8 mouse cellular contexts compared by ENCODE assay signal in the genomic region with DNA sequence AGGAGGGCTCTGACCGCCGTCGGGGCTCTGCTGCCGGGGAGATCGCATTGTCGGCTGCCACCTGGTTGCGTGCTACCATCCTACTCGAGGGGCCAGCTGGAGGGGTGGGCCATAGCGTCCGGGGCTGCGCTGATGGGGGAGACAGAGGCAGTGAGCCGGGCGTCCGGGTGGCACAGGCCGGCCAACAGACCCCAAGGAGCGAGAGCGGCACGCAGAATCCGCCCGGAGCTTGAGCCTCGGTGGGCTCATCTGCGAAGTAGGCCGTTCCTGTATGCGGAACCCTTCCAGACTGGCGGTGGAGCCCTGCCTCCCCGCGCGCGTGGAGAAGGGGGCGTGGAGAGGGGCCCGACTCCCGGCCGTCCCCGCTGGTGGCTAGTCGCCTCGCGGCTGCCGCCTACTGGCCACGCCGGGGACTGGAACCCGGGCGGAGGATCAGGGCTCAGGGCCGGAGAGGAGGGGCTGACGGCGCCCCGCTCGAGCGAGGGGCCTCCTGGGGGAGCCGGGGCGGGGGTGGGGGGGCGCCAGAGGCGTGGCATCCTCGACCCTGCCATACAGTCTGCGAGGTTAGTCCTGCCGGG. TPM values are rescaled to one million over a fixed set of nuclear protein-coding genes. Genes with fewer than 3 reads are reported as not detected.
DNase-seq lines count a peak whose midpoint lies in the region; ATAC-seq and TF ChIP-seq lines count a peak whose summit lies in the region.

No protein-coding gene starts in this region.

- H3K36me3 ChIP-seq in embryonic facial prominence, embryonic 13.5 days: 0 out of 2 replicates have a peak, but pooled peaks cover 7% of the 10 kb centered on the region
- no peaks in the 10 kb centered on the region for H3K36me3 ChIP-seq in heart, adult 2 months (ENCODE audit: control insufficient read depth, insufficient read depth, low read length)
- H3K36me3 ChIP-seq in kidney, adult 2 months (ENCODE audit: control insufficient read depth, insufficient read depth, low read length): no peaks in the 10 kb centered on the region
- H3K36me3 ChIP-seq in limb, embryonic 12.5 days: no peaks in the 10 kb centered on the region
- no peaks in the 10 kb centered on the region for H3K36me3 ChIP-seq in midbrain, embryonic 14.5 days (ENCODE audit: control insufficient read depth, insufficient read depth, low read length)

- no peaks in the 10 kb centered on the region for H3K79me2 ChIP-seq in heart, adult 2 months (replicated peaks; ENCODE audit: control insufficient read depth, insufficient read depth, low read length)

- no peaks in the 10 kb centered on the region for H3K27me3 ChIP-seq in embryonic facial prominence, embryonic 13.5 days
- H3K27me3 ChIP-seq in heart, adult 2 months (ENCODE audit: control insufficient read depth, insufficient read depth, low read length): no peaks in the 10 kb centered on the region
- H3K27me3 ChIP-seq in kidney, adult 2 months (replicated peaks; ENCODE audit: control insufficient read depth, insufficient read depth, low read length): no peaks in the 10 kb centered on the region
- 0 out of 2 replicates have a peak, but pooled peaks cover 3% of the 10 kb centered on the region for H3K27me3 ChIP-seq in limb, embryonic 12.5 days
- peaks cover 21% of the 10 kb centered on the region for H3K27me3 ChIP-seq in midbrain, embryonic 14.5 days (ENCODE audit: control insufficient read depth, insufficient read depth, low read length)

- intact Hi-C loops in heart, adult 2 months (cut with DNase I): loop anchor here (1.0 to 2.0 kb wide), 4 partner anchors 43 to 220 kb away; no protein-coding TSS in a partner anchor

- H3K4me2 ChIP-seq in embryonic facial prominence, embryonic 13.5 days: peak overlapping the region; percentile 95
- peak overlapping the region; percentile 99 for H3K4me2 ChIP-seq in limb, embryonic 12.5 days
- H3K4me2 ChIP-seq in midbrain, embryonic 14.5 days (ENCODE audit: low read length): peak overlapping the region; percentile 99

- H3K4me1 ChIP-seq in embryonic facial prominence, embryonic 13.5 days: peaks cover 59% of the 10 kb centered on the region
- peaks cover 13% of the 10 kb centered on the region for H3K4me1 ChIP-seq in heart, adult 2 months (ENCODE audit: control insufficient read depth, insufficient read depth, low read length)
- H3K4me1 ChIP-seq in kidney, adult 2 months (ENCODE audit: control insufficient read depth, insufficient read depth, low read length): no peaks in the 10 kb centered on the region
- peaks cover 64% of the 10 kb centered on the region for H3K4me1 ChIP-seq in limb, embryonic 12.5 days (replicated peaks)
- peaks cover 8% of the 10 kb centered on the region; the same call in 1 of the 2 replicates for H3K4me1 ChIP-seq in midbrain, embryonic 14.5 days (ENCODE audit: control insufficient read depth, insufficient read depth, low read length)

- peak overlapping the region; percentile 99 for H3K27ac ChIP-seq in embryonic facial prominence, embryonic 13.5 days
- H3K27ac ChIP-seq in heart, adult 2 months: peak overlapping the region; percentile 94
- peak overlapping the region; percentile 62; the same call in 1 of the 2 replicates for H3K27ac ChIP-seq in kidney, adult 2 months (ENCODE audit: insufficient read depth, low read depth, low read length)
- H3K27ac ChIP-seq in limb, embryonic 12.5 days: peak overlapping the region; percentile 98
- H3K27ac ChIP-seq in midbrain, embryonic 14.5 days (replicated peaks; ENCODE audit: low read depth, low read length): peak overlapping the region; percentile 80

- no peak for TF ChIP-seq EP300 in heart, adult 2 months (IDR thresholded peaks at IDR 0.05; ENCODE audit: insufficient read depth, low read depth, low read length)

- H3K9ac ChIP-seq in embryonic facial prominence, embryonic 13.5 days: peak overlapping the region; percentile 90
- H3K9ac ChIP-seq in heart, adult 2 months (ENCODE audit: low read depth, low read length): peak overlapping the region; percentile 85
- H3K9ac ChIP-seq in limb, embryonic 12.5 days (replicated peaks): peak overlapping the region; percentile 83
- H3K9ac ChIP-seq in midbrain, embryonic 14.5 days (replicated peaks; ENCODE audit: low read length): peak overlapping the region; percentile 72

- peak; percentile 90 for TF ChIP-seq CTCF in heart, adult 2 months (IDR thresholded peaks at IDR 0.05)
- peak; percentile 53 for TF ChIP-seq CTCF in kidney, adult 2 months (conservative IDR thresholded peaks at IDR 0.05; ENCODE audit: insufficient read depth, insufficient read length, low read depth, low read length)

- under 1% methylated on average over 54 of the region's 55 CpGs for WGBS in embryonic facial prominence, embryonic 13.5 days
- WGBS in heart, adult 2 months: under 1% methylated on average over 45 of the region's 55 CpGs
- under 1% methylated on average over 51 of the region's 55 CpGs for WGBS in kidney, adult 2 months
- WGBS in limb, embryonic 12.5 days: under 1% methylated on average over 53 of the region's 55 CpGs
- under 1% methylated on average over 48 of the region's 55 CpGs for WGBS in midbrain, embryonic 14.5 days

- H3K9me3 ChIP-seq in embryonic facial prominence, embryonic 13.5 days: no peaks in the 10 kb centered on the region
- H3K9me3 ChIP-seq in limb, embryonic 12.5 days: no peaks in the 10 kb centered on the region
- H3K9me3 ChIP-seq in midbrain, embryonic 14.5 days (ENCODE audit: control insufficient read depth, low read length): no peaks in the 10 kb centered on the region

- no peak for TF ChIP-seq POLR2A in heart, adult 2 months (IDR thresholded peaks at IDR 0.05; ENCODE audit: insufficient read depth, low read depth, low read length)
- no peak for TF ChIP-seq POLR2A in kidney, adult 2 months (IDR thresholded peaks at IDR 0.05; ENCODE audit: low read depth, low read length)

- H3K4me3 ChIP-seq in embryonic facial prominence, embryonic 13.5 days: peak overlapping the region; percentile 74
- peak overlapping the region; percentile 80 for H3K4me3 ChIP-seq in heart, adult 2 months
- peak overlapping the region; percentile 60 for H3K4me3 ChIP-seq in kidney, adult 2 months (ENCODE audit: insufficient read depth, low read depth, low read length)
- peak overlapping the region; percentile 67 for H3K4me3 ChIP-seq in limb, embryonic 12.5 days (replicated peaks)
- peak overlapping the region; percentile 59 for H3K4me3 ChIP-seq in midbrain, embryonic 14.5 days (replicated peaks; ENCODE audit: low read depth, low read length)

- ATAC-seq in embryonic facial prominence, embryonic 13.5 days (ENCODE audit: insufficient number of reproducible peaks, insufficient read depth, low FRiP score, low TSS enrichment, low read depth): peak; percentile 82
- ATAC-seq in limb, embryonic 12.5 days (ENCODE audit: insufficient number of reproducible peaks, insufficient read depth, low FRiP score, low TSS enrichment, low read depth): peak; percentile 77
- ATAC-seq in midbrain, embryonic 14.5 days (ENCODE audit: low FRiP score, low TSS enrichment): peak; percentile 82

- DNase-seq in 3T3-L1 (ENCODE audit: low read depth, low spot score): peak; percentile 93
- peak; percentile 93 to 95 for DNase-seq in adrenal gland, postnatal 4 days (ENCODE audit: low spot score in 2 of 2)
- peak; percentile 93 to 95 for DNase-seq in heart, adult 2 months
- peak; percentile 87 for DNase-seq in kidney, adult 2 months
- peak; percentile 93 for DNase-seq in midbrain, embryonic 14.5 days
- DNase-seq in spleen, adult 12 weeks (ENCODE audit: low spot score): peak; percentile 83

RNA-seq across cellular contexts. Expression of a gene that starts 0.5 kb away (rescaled TPM):
- total RNA-seq in adrenal gland, postnatal 4 days (2021): 1 to 10 TPM; 6.4 to 7.0 TPM
- 15.0 and 15.4 TPM in 2 replicates for polyA plus RNA-seq in embryonic facial prominence, embryonic 13.5 days (2015; fragmentation: Nextera tagmentation; extraction: Ambion mirVana)
- under 1 TPM; 0.34 to 0.48 TPM for total RNA-seq in heart, adult 2 months (2021)
- polyA plus RNA-seq in heart, adult 2 months (2012; rRNA removed): 0.94 and 1.2 TPM in 2 replicates
- polyA plus RNA-seq in kidney, adult 2 months (2012; rRNA removed): 1.8 and 2.7 TPM in 2 replicates
- 8.9 and 9.5 TPM in 2 replicates for polyA plus RNA-seq in limb, embryonic 12.5 days (2016; fragmentation: Nextera tagmentation; extraction: Ambion mirVana)
- polyA plus RNA-seq in midbrain, embryonic 14.5 days (2014; fragmentation: Nextera tagmentation; extraction: Ambion mirVana): 2.5 and 2.7 TPM in 2 replicates

RNA-seq across cellular contexts. Expression of a gene that starts 3.6 kb away (rescaled TPM):
- not detected for total RNA-seq in adrenal gland, postnatal 4 days (2021)
- polyA plus RNA-seq in embryonic facial prominence, embryonic 13.5 days (2015; fragmentation: Nextera tagmentation; extraction: Ambion mirVana): not detected in 2 replicates
- total RNA-seq in heart, adult 2 months (2021): not detected
- 4.9 and 6.8 TPM in 2 replicates for polyA plus RNA-seq in heart, adult 2 months (2012; rRNA removed)
- 3.7 and 8.9 TPM in 2 replicates for polyA plus RNA-seq in kidney, adult 2 months (2012; rRNA removed)
- not detected in 2 replicates for polyA plus RNA-seq in limb, embryonic 12.5 days (2016; fragmentation: Nextera tagmentation; extraction: Ambion mirVana)
- polyA plus RNA-seq in midbrain, embryonic 14.5 days (2014; fragmentation: Nextera tagmentation; extraction: Ambion mirVana): not detected in 2 replicates

RNA-seq across cellular contexts. Expression of a gene that starts 5.8 kb away (rescaled TPM):
- not detected for total RNA-seq in adrenal gland, postnatal 4 days (2021)
- polyA plus RNA-seq in embryonic facial prominence, embryonic 13.5 days (2015; fragmentation: Nextera tagmentation; extraction: Ambion mirVana): not detected in 2 replicates
- total RNA-seq in heart, adult 2 months (2021): not detected
- polyA plus RNA-seq in heart, adult 2 months (2012; rRNA removed): 0.41 TPM in 1 of 2 replicates, not detected in the other
- polyA plus RNA-seq in kidney, adult 2 months (2012; rRNA removed): not detected in 2 replicates
- polyA plus RNA-seq in limb, embryonic 12.5 days (2016; fragmentation: Nextera tagmentation; extraction: Ambion mirVana): not detected in 2 replicates
- not detected in 2 replicates for polyA plus RNA-seq in midbrain, embryonic 14.5 days (2014; fragmentation: Nextera tagmentation; extraction: Ambion mirVana)

RNA-seq across cellular contexts. Expression of a gene that starts 11.1 kb away (rescaled TPM):
- total RNA-seq in adrenal gland, postnatal 4 days (2021): not detected
- not detected in 2 replicates for polyA plus RNA-seq in embryonic facial prominence, embryonic 13.5 days (2015; fragmentation: Nextera tagmentation; extraction: Ambion mirVana)
- not detected for total RNA-seq in heart, adult 2 months (2021)
- 4.9 and 5.7 TPM in 2 replicates for polyA plus RNA-seq in heart, adult 2 months (2012; rRNA removed)
- 1.8 and 5.4 TPM in 2 replicates for polyA plus RNA-seq in kidney, adult 2 months (2012; rRNA removed)
- polyA plus RNA-seq in limb, embryonic 12.5 days (2016; fragmentation: Nextera tagmentation; extraction: Ambion mirVana): not detected in 2 replicates
- not detected in 2 replicates for polyA plus RNA-seq in midbrain, embryonic 14.5 days (2014; fragmentation: Nextera tagmentation; extraction: Ambion mirVana)

RNA-seq across cellular contexts. Expression of a gene that starts 20.8 kb away (rescaled TPM):
- not detected for total RNA-seq in adrenal gland, postnatal 4 days (2021)
- not detected in 2 replicates for polyA plus RNA-seq in embryonic facial prominence, embryonic 13.5 days (2015; fragmentation: Nextera tagmentation; extraction: Ambion mirVana)
- total RNA-seq in heart, adult 2 months (2021): not detected
- polyA plus RNA-seq in heart, adult 2 months (2012; rRNA removed): 4.7 and 5.2 TPM in 2 replicates
- 1.8 and 4.0 TPM in 2 replicates for polyA plus RNA-seq in kidney, adult 2 months (2012; rRNA removed)
- polyA plus RNA-seq in limb, embryonic 12.5 days (2016; fragmentation: Nextera tagmentation; extraction: Ambion mirVana): 0.51 TPM in 1 of 2 replicates, not detected in the other
- 0.74 TPM in 1 of 2 replicates, not detected in the other for polyA plus RNA-seq in midbrain, embryonic 14.5 days (2014; fragmentation: Nextera tagmentation; extraction: Ambion mirVana)

Comparison
In these comparisons a context has a peak if more than half of its experiments do, and no peak if none do; other contexts are left out.
1. Peak in every context shown above with its lines: DNase-seq, ATAC-seq, H3K4me3 ChIP-seq and H3K27ac ChIP-seq.